Mouse (Mus musculus) heart, adult 2 months (tissue): ENCODE measurements around the gene Mras.
A peak's percentile ranks its signal among the peaks of the same experiment; 100 is the strongest.

ENCODE experiments used
- CTCF ChIP-seq: fragments of 200-600 bp; IDR thresholded peaks from 2 replicates; pipeline ENCODE4 v1.8.1; 2022; ENCODE audit warnings: antibody characterized with exemption, mild to moderate bottlenecking, moderate library complexity
- POLR2A ChIP-seq: fragments of 200-500 bp; IDR thresholded peaks from 2 replicates; pipeline ENCODE4 v1.6.1; 2011; ENCODE audit warnings: mild to moderate bottlenecking, low read depth, low read length, control low read depth; ENCODE audit not compliant: insufficient read depth

- TF ChIP-seq CTCF (peak; percentile 77), POLR2A (no peak)
These were observed 21.5 kb upstream of the Mras start for GRCm38 (mm10) chr9:99458529-99459208.
